Mouse (Mus musculus): ENCODE data around the gene Ctsm. TPM values are rescaled to one million over a fixed set of nuclear protein-coding genes. Genes with fewer than 3 reads are reported as not detected.
"Not testable (repeated sequence)": the region's sequence is repeated elsewhere in the genome, so short reads cannot be mapped to it uniquely, and the experiment has no call there.

Ctsm gene
- total RNA-seq (2021), result not detected in 2 replicates
- long read RNA-seq, experiment 1, result 0 reads
- long read RNA-seq, experiment 2, result 0 reads

- DNase-seq, result no peak
Observed at GRCm38 (mm10) chr13:61541631-61542030, at the start of gene Ctsm. Ctsm (minus strand) TSS chr13:61541839.

- DNase-seq, result no peak
Observed at GRCm38 (mm10) chr13:61570027-61570426, 28.4 kb upstream of the Ctsm start, which contains the start of gene Cts3. Cts3 (minus strand) TSS chr13:61570127.

- not testable (repeated sequence) for DNase-seq
Observed at GRCm38 (mm10) chr13:61568074-61568473, 26.4 kb upstream of the Ctsm start, which contains the start of gene Gm49352. Gm49352 (minus strand) TSS chr13:61568174.

Other genes starting within 250 kb of the Ctsm start
- not detected in 2 replicates for gene Cts7, start 183.6 kb downstream of the Ctsm start, total RNA-seq (2021)
- gene Gm49352, start 26.3 kb upstream of the Ctsm start, total RNA-seq (2021), result not detected in 2 replicates
- not detected in 2 replicates for gene Cts3, start 28.3 kb upstream of the Ctsm start, total RNA-seq (2021)